Mouse (Mus musculus) neural tube, embryonic 13.5 days (tissue): Measurements from ENCODE around the gene Dnpep. TPM values are rescaled to one million over a fixed set of nuclear protein-coding genes. Genes with fewer than 3 reads are reported as not detected.

Experiments used
- polyA plus RNA-seq: library from polyadenylated mRNA; unstranded; fragments of >200 nt; fragmentation: Nextera tagmentation; extraction: Ambion mirVana; gene quantifications from 2 replicates; pipeline ENCODE4 v1.2.1, GENCODE M21; 2015

The Dnpep gene
- polyA plus RNA-seq, 1 experiment from 2014 or later = 187 TPM

Other genes starting within 250 kb of the Dnpep start
- 8.5 and 8.9 TPM in 2 replicates for gene Nhej1, start 192.8 kb downstream of the Dnpep start, polyA plus RNA-seq
- gene Slc23a3, start 184.1 kb downstream of the Dnpep start, polyA plus RNA-seq = not detected in 2 replicates
- gene Cnppd1, start 175.3 kb downstream of the Dnpep start, polyA plus RNA-seq = 60.2 and 64.6 TPM in 2 replicates
- gene Retreg2, start 175.2 kb downstream of the Dnpep start, polyA plus RNA-seq = 104 and 115 TPM in 2 replicates
- 38.8 and 45.9 TPM in 2 replicates for gene Zfand2b, start 149.3 kb downstream of the Dnpep start, polyA plus RNA-seq
- gene Abcb6, start 137.6 kb downstream of the Dnpep start, polyA plus RNA-seq = 40.3 and 47.8 TPM in 2 replicates
- gene Ankzf1, start 125.8 kb downstream of the Dnpep start, polyA plus RNA-seq = 22.2 and 24.4 TPM in 2 replicates
- gene Atg9a, start 125.8 kb downstream of the Dnpep start, polyA plus RNA-seq = 49.4 and 50.8 TPM in 2 replicates
- 16.6 and 19.7 TPM in 2 replicates for gene Glb1l, start 107.2 kb downstream of the Dnpep start, polyA plus RNA-seq
- gene Stk16, start 107.2 kb downstream of the Dnpep start, polyA plus RNA-seq = 128 and 138 TPM in 2 replicates
- 10.5 and 10.6 TPM in 2 replicates for gene Tuba4a, start 98.1 kb downstream of the Dnpep start, polyA plus RNA-seq
- gene A630095N17Rik, start 85.9 kb downstream of the Dnpep start, polyA plus RNA-seq = not detected in 2 replicates
- gene Dnajb2, start 81.6 kb downstream of the Dnpep start, polyA plus RNA-seq = 68.2 and 73.0 TPM in 2 replicates
- gene Ptprn, start 53.5 kb downstream of the Dnpep start, polyA plus RNA-seq = 15.8 and 19.2 TPM in 2 replicates
- 116 and 131 TPM in 2 replicates for gene Resp18, start 39.6 kb downstream of the Dnpep start, polyA plus RNA-seq
- 3.3 and 7.7 TPM in 2 replicates for gene Des, start 42.3 kb upstream of the Dnpep start, polyA plus RNA-seq
- gene Speg, start 57.3 kb upstream of the Dnpep start, polyA plus RNA-seq = 17.8 and 21.4 TPM in 2 replicates
- 74.4 and 75.9 TPM in 2 replicates for gene Gmppa, start 117.9 kb upstream of the Dnpep start, polyA plus RNA-seq
- gene Asic4, start 132.4 kb upstream of the Dnpep start, polyA plus RNA-seq = 28.7 and 28.8 TPM in 2 replicates
- 39.1 and 41.0 TPM in 2 replicates for gene Chpf, start 161.3 kb upstream of the Dnpep start, polyA plus RNA-seq
- gene Tmem198, start 161.5 kb upstream of the Dnpep start, polyA plus RNA-seq = 37.2 and 40.9 TPM in 2 replicates
- 28.1 and 30.1 TPM in 2 replicates for gene Obsl1, start 188.5 kb upstream of the Dnpep start, polyA plus RNA-seq
- 13.3 and 13.7 TPM in 2 replicates for gene Inha, start 189.1 kb upstream of the Dnpep start, polyA plus RNA-seq
- 19.7 and 20.1 TPM in 2 replicates for gene Stk11ip, start 203.5 kb upstream of the Dnpep start, polyA plus RNA-seq
- 36.9 and 39.3 TPM in 2 replicates for gene Slc4a3, start 228.3 kb upstream of the Dnpep start, polyA plus RNA-seq